Mouse (Mus musculus) kidney, embryonic 15.5 days (tissue): ENCODE measurements around the gene Smad1. TPM values are rescaled to one million over a fixed set of nuclear protein-coding genes. Genes with fewer than 3 reads are reported as not detected.

Source experiments
- ATAC-seq: fragments of 200-750 bp; cut with Nextera tagmentation; replicated peaks from 2 replicates; pipeline ENCODE4 v1.8.0; 2017; ENCODE audit warnings: moderate TSS enrichment; ENCODE audit not compliant: low FRiP score
- H3K27ac ChIP-seq: fragments of 300-500 bp; sonication (generic); 2 replicates; pipeline ENCODE4 v1.5.1; 2015; ENCODE audit warnings: mild to moderate bottlenecking, inconsistent platforms
- H3K27me3 ChIP-seq: fragments of 300-500 bp; sonication (generic); 2 replicates; pipeline ENCODE4 v1.6.1; 2015; ENCODE audit warnings: inconsistent platforms
- H3K36me3 ChIP-seq: fragments of 300-500 bp; sonication (generic); 2 replicates; pipeline ENCODE4 v1.6.1; 2015; ENCODE audit warnings: inconsistent platforms
- H3K4me1 ChIP-seq: fragments of 300-500 bp; sonication (generic); 2 replicates; pipeline ENCODE4 v1.6.1; 2015; ENCODE audit warnings: inconsistent platforms
- H3K4me2 ChIP-seq: fragments of 300-500 bp; sonication (generic); 2 replicates; pipeline ENCODE4 v1.6.1; 2015; ENCODE audit warnings: moderate library complexity, mild to moderate bottlenecking, inconsistent platforms
- H3K4me3 ChIP-seq: fragments of 300-500 bp; sonication (generic); replicated peaks from 2 replicates; pipeline ENCODE4 v1.5.1; 2015; ENCODE audit warnings: mild to moderate bottlenecking, inconsistent platforms
- H3K9ac ChIP-seq: fragments of 300-500 bp; sonication (generic); 2 replicates; pipeline ENCODE4 v1.6.1; 2015; ENCODE audit warnings: mild to moderate bottlenecking, inconsistent platforms
- H3K9me3 ChIP-seq: fragments of 300-500 bp; sonication (generic); replicated peaks from 2 replicates; pipeline ENCODE4 v1.6.1; 2016; ENCODE audit warnings: inconsistent platforms
- WGBS: fragments of 180-500 bp; shearing (Covaris S2); methylation state at CpG from one replicate; pipeline ENCODE4 v1.1.7; 2015; ENCODE audit warnings: mixed read lengths; 5-methylcytosine and 5-hydroxymethylcytosine counted together
- polyA plus RNA-seq: library from polyadenylated mRNA; unstranded; fragments of >200 nt; fragmentation: Nextera tagmentation; extraction: Ambion mirVana; gene quantifications from 2 replicates; pipeline ENCODE4 v1.2.1, GENCODE M21; 2015

Gene Smad1
- polyA plus RNA-seq, 1 experiment from 2014 or later, result 41.0 TPM

DNA sequence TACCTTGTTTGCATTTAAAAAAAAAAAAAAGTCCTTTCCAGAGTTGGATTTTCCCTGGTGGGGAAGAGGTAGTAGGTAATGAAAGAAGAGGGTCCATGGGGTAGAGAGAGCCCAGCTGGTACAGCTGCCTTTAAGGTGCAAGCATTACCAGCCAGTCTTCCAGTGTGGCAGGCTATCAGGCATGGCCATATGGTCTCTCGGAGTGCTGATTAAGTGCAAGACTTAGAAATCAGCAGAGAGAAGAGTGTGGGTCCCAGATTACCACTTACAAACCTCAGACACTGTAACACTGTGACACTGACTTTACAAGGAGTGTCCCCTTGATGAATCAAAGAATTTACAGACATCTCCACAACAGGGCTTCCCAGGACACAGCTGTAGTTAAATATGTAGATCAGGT lies 18.9 kb downstream of the Smad1 start:
- H3K36me3 ChIP-seq, result 0 out of 2 replicates have a peak, but pooled peaks cover 4% of the 10 kb centered on the region
- H3K4me1 ChIP-seq, result peaks cover 61% of the 10 kb centered on the region
- H3K9me3 ChIP-seq, result no peaks in the 10 kb centered on the region
- ATAC-seq, result no peak
- no peak overlapping the region for H3K4me3 ChIP-seq
- H3K4me2 ChIP-seq, result no peak overlapping the region
- H3K9ac ChIP-seq, result no peak overlapping the region
- H3K27me3 ChIP-seq, result no peaks in the 10 kb centered on the region
- WGBS, result 65% methylated on average over 1 of the region's 1 CpGs
- H3K27ac ChIP-seq, result no peak overlapping the region

- H3K4me3 ChIP-seq, result no peak overlapping the region
- WGBS, result 67% methylated on average over 14 of the region's 14 CpGs
These were observed 19.3 kb downstream of the Smad1 start for GRCm38 (mm10) chr8:79379971-79380370.

DNA sequence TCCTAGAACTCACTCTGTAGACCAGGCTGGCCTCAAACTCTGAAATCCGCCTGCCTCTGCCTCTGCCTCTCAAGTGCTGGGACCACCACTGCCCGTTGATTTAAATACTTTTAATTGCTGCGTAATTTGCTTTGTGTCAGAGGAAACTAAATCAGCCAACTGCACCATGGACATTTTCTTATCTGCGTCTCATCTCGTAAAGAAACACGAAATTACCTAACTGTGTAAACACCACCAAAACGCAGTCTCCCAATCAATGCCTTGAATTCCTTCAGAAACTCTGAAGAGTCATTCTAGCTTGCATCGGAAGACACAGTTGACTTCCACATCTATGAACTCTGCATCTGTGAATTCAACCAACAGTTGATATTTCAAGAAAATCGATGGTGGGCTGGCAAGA lies 22.7 kb downstream of the Smad1 start:
- Histone ChIP-seq H3K4me3 (no peak overlapping the region), H3K9ac (no peak overlapping the region), H3K36me3 (peaks cover 12% of the 10 kb centered on the region), H3K9me3 (no peaks in the 10 kb centered on the region), H3K27ac (no peak overlapping the region), H3K4me2 (no peak overlapping the region), H3K4me1 (peaks cover 58% of the 10 kb centered on the region), H3K27me3 (no peaks in the 10 kb centered on the region)
- WGBS, result 78% methylated on average over 9 of the region's 9 CpGs
- ATAC-seq, result no peak

More at GRCm38 (mm10) chr8:79379971-79380370, 19.3 kb downstream of the Smad1 start:
- no peak overlapping the region for H3K9ac ChIP-seq
- no peak overlapping the region for H3K27ac ChIP-seq
- no peak overlapping the region for H3K4me2 ChIP-seq
- peaks cover 61% of the 10 kb centered on the region for H3K4me1 ChIP-seq
- H3K9me3 ChIP-seq, result no peaks in the 10 kb centered on the region
- no peak for ATAC-seq
- 0 out of 2 replicates have a peak, but pooled peaks cover 4% of the 10 kb centered on the region for H3K36me3 ChIP-seq
- no peaks in the 10 kb centered on the region for H3K27me3 ChIP-seq

DNA sequence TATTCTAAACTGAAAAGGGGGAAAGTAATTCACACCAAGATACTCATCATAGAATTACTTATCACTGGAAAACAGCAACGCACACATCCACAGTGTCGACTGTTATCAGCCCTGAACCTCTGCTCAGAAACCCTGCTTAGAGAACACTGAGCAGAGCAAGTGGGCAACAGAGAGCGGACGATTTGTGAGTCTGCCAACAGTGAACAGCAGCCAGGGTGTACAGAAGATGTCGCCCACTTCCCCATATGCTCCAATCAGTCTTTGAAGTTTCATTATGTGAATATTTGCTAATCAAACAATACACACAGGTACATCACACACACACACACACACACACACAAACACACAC lies 23.6 kb downstream of the Smad1 start:
- Histone ChIP-seq H3K27me3 (no peaks in the 10 kb centered on the region), H3K4me2 (no peak overlapping the region), H3K36me3 (peaks cover 21% of the 10 kb centered on the region), H3K9me3 (no peaks in the 10 kb centered on the region), H3K4me3 (no peak overlapping the region), H3K4me1 (peaks cover 50% of the 10 kb centered on the region), H3K9ac (no peak overlapping the region), H3K27ac (peak overlapping the region; percentile 59; the same call in 1 of the 2 replicates)
- 66% methylated on average over 5 of the region's 5 CpGs for WGBS
- no peak for ATAC-seq

- H3K4me3 ChIP-seq, result no peak overlapping the region
- 0 out of 2 replicates have a peak overlapping the region, but pooled peaks have one; percentile 15 for H3K4me2 ChIP-seq
- H3K36me3 ChIP-seq, result peaks cover 26% of the 10 kb centered on the region
- no peaks in the 10 kb centered on the region for H3K9me3 ChIP-seq
- H3K9ac ChIP-seq, result no peak overlapping the region
- peaks cover 48% of the 10 kb centered on the region for H3K4me1 ChIP-seq
- 43% methylated on average over 13 of the region's 13 CpGs for WGBS
- no peak for ATAC-seq
- peak overlapping the region; percentile 66 for H3K27ac ChIP-seq
- no peaks in the 10 kb centered on the region for H3K27me3 ChIP-seq
These were observed 24.1 kb downstream of the Smad1 start for GRCm38 (mm10) chr8:79375074-79375774.

- H3K4me3 ChIP-seq, result no peak overlapping the region
- peak; percentile 61; the same call in 1 of the 2 replicates for ATAC-seq
- peaks cover 40% of the 10 kb centered on the region for H3K4me1 ChIP-seq
- H3K36me3 ChIP-seq, result peaks cover 34% of the 10 kb centered on the region
- H3K9ac ChIP-seq, result no peak overlapping the region
- WGBS, result 57% methylated on average over 5 of the region's 5 CpGs
- no peak overlapping the region for H3K4me2 ChIP-seq
- no peaks in the 10 kb centered on the region for H3K27me3 ChIP-seq
- H3K9me3 ChIP-seq, result no peaks in the 10 kb centered on the region
- peak overlapping the region; percentile 48; the same call in 1 of the 2 replicates for H3K27ac ChIP-seq
These were observed 24.9 kb downstream of the Smad1 start for GRCm38 (mm10) chr8:79374410-79374809.

- no peak overlapping the region for H3K4me2 ChIP-seq
- ATAC-seq, result no peak
- H3K27ac ChIP-seq, result no peak overlapping the region
- peaks cover 40% of the 10 kb centered on the region for H3K4me1 ChIP-seq
- no peak overlapping the region for H3K9ac ChIP-seq
- WGBS, result 87% methylated on average over 6 of the region's 6 CpGs
- no peaks in the 10 kb centered on the region for H3K9me3 ChIP-seq
- no peaks in the 10 kb centered on the region for H3K27me3 ChIP-seq
- H3K36me3 ChIP-seq, result peaks cover 43% of the 10 kb centered on the region
- no peak overlapping the region for H3K4me3 ChIP-seq
These were observed 25.8 kb downstream of the Smad1 start for GRCm38 (mm10) chr8:79373563-79373962.

DNA sequence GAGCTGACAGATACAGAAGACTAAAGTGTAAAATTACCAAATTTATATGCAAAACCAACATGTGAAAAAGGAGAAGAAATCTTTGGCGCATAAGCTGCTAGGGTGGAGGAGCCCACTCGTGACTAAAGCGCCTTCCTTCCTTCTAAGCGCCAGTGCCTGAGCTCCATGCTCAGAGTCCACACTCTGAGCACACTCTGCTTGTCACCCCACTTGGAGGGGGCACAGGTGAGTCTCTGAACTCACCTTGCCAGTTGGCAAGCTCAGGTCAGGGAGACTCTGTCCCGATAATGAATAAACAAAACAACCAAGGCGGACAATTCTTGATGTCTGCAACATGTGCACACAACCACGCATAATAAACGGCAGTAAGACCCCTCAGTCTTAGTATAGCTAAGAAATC lies 26.4 kb downstream of the Smad1 start:
- ATAC-seq, result no peak
- 77% methylated on average over 8 of the region's 8 CpGs for WGBS
- Histone ChIP-seq H3K4me3 (no peak overlapping the region), H3K27me3 (no peaks in the 10 kb centered on the region), H3K9me3 (no peaks in the 10 kb centered on the region), H3K4me1 (peaks cover 45% of the 10 kb centered on the region), H3K9ac (no peak overlapping the region), H3K27ac (no peak overlapping the region), H3K4me2 (no peak overlapping the region), H3K36me3 (peaks cover 45% of the 10 kb centered on the region)

- no peaks in the 10 kb centered on the region for H3K9me3 ChIP-seq
- no peak overlapping the region for H3K4me2 ChIP-seq
- H3K4me1 ChIP-seq, result peaks cover 49% of the 10 kb centered on the region
- H3K27me3 ChIP-seq, result no peaks in the 10 kb centered on the region
- no peak overlapping the region for H3K4me3 ChIP-seq
- H3K36me3 ChIP-seq, result peaks cover 45% of the 10 kb centered on the region
- 67% methylated on average over 9 of the region's 9 CpGs for WGBS
- no peak overlapping the region for H3K9ac ChIP-seq
- ATAC-seq, result no peak
- no peak overlapping the region for H3K27ac ChIP-seq
These were observed 26.8 kb downstream of the Smad1 start for GRCm38 (mm10) chr8:79372521-79372920.

GRCm38 (mm10) chr8:79372084-79372483 lies 27.2 kb downstream of the Smad1 start:
- H3K27ac ChIP-seq, result no peak overlapping the region
- H3K4me2 ChIP-seq, result no peak overlapping the region

DNA sequence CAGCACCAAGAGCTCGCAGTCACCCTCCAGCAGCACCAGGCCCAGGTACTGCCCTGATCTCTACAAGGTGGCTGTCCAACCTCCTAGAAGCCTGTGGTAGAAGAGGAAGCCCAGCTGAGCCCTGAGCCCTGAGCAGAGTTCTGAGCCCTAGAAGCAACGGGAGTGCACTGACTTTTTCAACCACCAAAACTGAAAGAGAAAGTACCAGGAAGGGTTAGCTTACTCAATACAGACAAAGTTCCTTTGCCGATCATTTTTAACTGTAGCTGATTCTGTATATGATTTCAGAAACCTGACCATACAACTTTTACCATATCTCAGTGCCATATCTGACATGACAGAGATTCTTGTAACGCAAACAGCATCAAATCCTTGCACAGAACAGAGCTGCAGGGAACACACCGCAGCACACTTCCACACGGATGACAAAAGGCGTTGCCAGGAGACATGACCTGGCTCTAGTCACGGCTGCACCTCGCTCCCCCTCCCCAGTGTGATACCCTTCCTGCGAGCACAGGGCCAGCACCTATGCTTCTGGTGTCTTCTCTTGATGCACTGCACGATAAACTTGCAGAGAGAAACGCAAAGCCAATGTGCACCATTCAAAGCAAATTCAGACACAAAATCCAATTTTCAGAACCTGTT lies 28.6 kb downstream of the Smad1 start:
- ATAC-seq, result no peak
- no peak overlapping the region for H3K4me3 ChIP-seq
- H3K27me3 ChIP-seq, result no peaks in the 10 kb centered on the region
- peaks cover 52% of the 10 kb centered on the region for H3K4me1 ChIP-seq
- H3K36me3 ChIP-seq, result peaks cover 42% of the 10 kb centered on the region
- H3K9me3 ChIP-seq, result no peaks in the 10 kb centered on the region
- no peak overlapping the region for H3K9ac ChIP-seq
- H3K27ac ChIP-seq, result no peak overlapping the region
- WGBS, result 87% methylated on average over 12 of the region's 12 CpGs
- no peak overlapping the region for H3K4me2 ChIP-seq

More at GRCm38 (mm10) chr8:79372084-79372483, 27.2 kb downstream of the Smad1 start:
- ATAC-seq, result no peak
- Histone ChIP-seq H3K36me3 (peaks cover 42% of the 10 kb centered on the region), H3K27me3 (no peaks in the 10 kb centered on the region), H3K4me1 (peaks cover 53% of the 10 kb centered on the region), H3K9me3 (no peaks in the 10 kb centered on the region), H3K9ac (no peak overlapping the region), H3K4me3 (no peak overlapping the region)
- 88% methylated on average over 9 of the region's 9 CpGs for whole genome bisulfite sequencing

GRCm38 (mm10) chr8:79369163-79369562 lies 30.2 kb downstream of the Smad1 start:
- no peak for ATAC-seq
- no peaks in the 10 kb centered on the region for H3K27me3 ChIP-seq
- H3K4me3 ChIP-seq, result no peak overlapping the region
- H3K27ac ChIP-seq, result no peak overlapping the region
- 89% methylated on average over 6 of the region's 6 CpGs for WGBS
- H3K36me3 ChIP-seq, result peaks cover 55% of the 10 kb centered on the region
- H3K4me2 ChIP-seq, result no peak overlapping the region
- no peak overlapping the region for H3K9ac ChIP-seq
- H3K4me1 ChIP-seq, result peaks cover 42% of the 10 kb centered on the region
- no peaks in the 10 kb centered on the region for H3K9me3 ChIP-seq
